Mouse (Mus musculus) limb, embryonic 12.5 days (tissue): Measurements from ENCODE around the gene Elovl5. TPM values are rescaled to one million over a fixed set of nuclear protein-coding genes. Genes with fewer than 3 reads are reported as not detected.
A peak's percentile ranks its signal among the peaks of the same experiment; 100 is the strongest.

ENCODE experiments used
- ATAC-seq: fragments of 200-750 bp; cut with Nextera tagmentation; 2 replicates; pipeline ENCODE4 v1.8.0; 2017; ENCODE audit warnings: low read depth, moderate TSS enrichment; ENCODE audit not compliant: insufficient number of reproducible peaks, insufficient read depth, low FRiP score, low TSS enrichment
- H3K27ac ChIP-seq: fragments of 300-500 bp; sonication (generic); 2 replicates; pipeline ENCODE4 v1.5.1; 2016; ENCODE audit warnings: mild to moderate bottlenecking, moderate library complexity
- H3K27me3 ChIP-seq: fragments of 300-500 bp; sonication (generic); 2 replicates; pipeline ENCODE4 v1.6.1; 2016; ENCODE audit warnings: mild to moderate bottlenecking, moderate library complexity
- H3K36me3 ChIP-seq: fragments of 300-500 bp; sonication (generic); 2 replicates; pipeline ENCODE4 v1.6.1; 2016; ENCODE audit warnings: mild to moderate bottlenecking, moderate library complexity
- H3K4me1 ChIP-seq: fragments of 300-500 bp; sonication (generic); replicated peaks from 2 replicates; pipeline ENCODE4 v1.6.1; 2016
- H3K4me2 ChIP-seq: fragments of 300-500 bp; sonication (generic); 2 replicates; pipeline ENCODE4 v1.6.1; 2016; ENCODE audit warnings: mild to moderate bottlenecking, moderate library complexity
- H3K4me3 ChIP-seq: fragments of 300-500 bp; sonication (generic); replicated peaks from 2 replicates; pipeline ENCODE4 v1.5.1; 2016; ENCODE audit warnings: mild to moderate bottlenecking
- H3K9ac ChIP-seq: fragments of 300-500 bp; sonication (generic); replicated peaks from 2 replicates; pipeline ENCODE4 v1.6.1; 2016; ENCODE audit warnings: mild to moderate bottlenecking, moderate library complexity
- H3K9me3 ChIP-seq: fragments of 300-500 bp; sonication (generic); 2 replicates; pipeline ENCODE4 v1.6.1; 2016; ENCODE audit warnings: mild to moderate bottlenecking, moderate library complexity
- WGBS: fragments of 180-500 bp; shearing (Covaris S2); methylation state at CpG from one replicate; pipeline ENCODE4 v1.1.7; 2016; 5-methylcytosine and 5-hydroxymethylcytosine counted together
- polyA plus RNA-seq: library from polyadenylated mRNA; unstranded; fragments of >200 nt; fragmentation: Nextera tagmentation; extraction: Ambion mirVana; gene quantifications from 2 replicates; pipeline ENCODE4 v1.2.1, GENCODE M21; 2016

Elovl5 gene
- 71.9 and 75.5 TPM in 2 replicates for polyA plus RNA-seq

DNA sequence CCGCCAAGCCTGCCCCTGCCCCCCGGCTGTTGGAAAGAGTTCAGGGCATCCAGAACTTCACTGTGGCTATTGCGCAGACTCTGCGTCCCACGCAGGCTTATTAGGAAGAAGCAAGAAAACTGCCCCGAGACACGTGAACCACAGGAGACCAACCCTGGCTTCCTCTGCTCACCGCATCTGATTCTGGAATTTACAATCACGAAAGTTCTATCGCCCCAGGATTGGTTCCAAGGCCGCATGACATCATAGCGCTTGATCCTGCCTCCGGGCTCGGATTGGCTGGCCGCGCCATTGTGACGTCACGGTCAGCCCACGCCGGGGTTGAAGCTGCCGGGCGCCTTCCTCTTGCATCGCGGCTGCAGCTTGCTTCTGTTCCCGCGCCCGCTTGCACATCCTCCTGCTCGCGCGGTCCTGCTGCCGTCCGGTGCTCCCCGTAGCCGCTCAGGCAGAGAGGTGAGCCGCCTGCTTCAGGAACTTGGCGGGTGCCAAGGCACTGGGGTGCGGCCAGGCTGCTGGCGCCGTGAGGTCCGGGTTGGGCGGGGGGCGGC is at the start of gene Elovl5:
TSS of gene Elovl5 (plus strand) at position 291 of the 548 bp plus-strand sequence.
- Histone ChIP-seq H3K36me3 (no peaks in the 10 kb centered on the region), H3K9ac (peak within 1 kb of the TSS; percentile 90), H3K27me3 (no peaks in the 10 kb centered on the region; the same call in none of the 2 replicates), H3K9me3 (no peaks in the 10 kb centered on the region), H3K4me1 (peaks cover 32% of the 10 kb centered on the region), H3K4me3 (peak within 1 kb of the TSS; percentile 95), H3K4me2 (peak within 1 kb of the TSS; percentile 84), H3K27ac (peak within 1 kb of the TSS; percentile 87)
- under 1% methylated on average over 42 of the region's 42 CpGs for WGBS
- peak; percentile 94 for ATAC-seq

GRCm38 (mm10) chr9:77891501-77891900 is 25.7 kb upstream of the Elovl5 start:
- WGBS, result 68% methylated on average over 4 of the region's 4 CpGs

GRCm38 (mm10) chr9:77898551-77898950 is 18.6 kb upstream of the Elovl5 start:
- Histone ChIP-seq H3K4me1 (no peaks in the 10 kb centered on the region), H3K9ac (no peak overlapping the region), H3K4me2 (no peak overlapping the region), H3K9me3 (no peaks in the 10 kb centered on the region), H3K27ac (no peak overlapping the region), H3K4me3 (no peak overlapping the region), H3K36me3 (no peaks in the 10 kb centered on the region), H3K27me3 (no peaks in the 10 kb centered on the region)
- WGBS, result 60% methylated on average over 7 of the region's 7 CpGs
- ATAC-seq, result no peak

More at GRCm38 (mm10) chr9:77891501-77891900, 25.7 kb upstream of the Elovl5 start:
- Histone ChIP-seq H3K9me3 (no peaks in the 10 kb centered on the region), H3K9ac (no peak overlapping the region), H3K4me3 (no peak overlapping the region), H3K27ac (no peak overlapping the region), H3K27me3 (no peaks in the 10 kb centered on the region), H3K4me1 (no peaks in the 10 kb centered on the region), H3K4me2 (no peak overlapping the region), H3K36me3 (no peaks in the 10 kb centered on the region)
- ATAC-seq, result no peak

- Histone ChIP-seq H3K4me2 (no peak overlapping the region), H3K4me1 (no peaks in the 10 kb centered on the region), H3K27me3 (no peaks in the 10 kb centered on the region), H3K9ac (no peak overlapping the region), H3K36me3 (no peaks in the 10 kb centered on the region), H3K4me3 (no peak overlapping the region), H3K27ac (no peak overlapping the region), H3K9me3 (no peaks in the 10 kb centered on the region)
- 87% methylated on average over 2 of the region's 2 CpGs for WGBS
- no peak for ATAC-seq
Measured at GRCm38 (mm10) chr9:77904133-77904532, 13.0 kb upstream of the Elovl5 start.

GRCm38 (mm10) chr9:77909572-77910269 is 7.4 kb upstream of the Elovl5 start:
- WGBS, result 14% methylated on average over 10 of the region's 10 CpGs
- Histone ChIP-seq H3K36me3 (no peaks in the 10 kb centered on the region), H3K27me3 (no peaks in the 10 kb centered on the region; the same call in 1 of the 2 replicates), H3K9ac (peak overlapping the region; percentile 72), H3K4me2 (peak overlapping the region; percentile 65), H3K9me3 (no peaks in the 10 kb centered on the region), H3K4me3 (peak overlapping the region; percentile 68), H3K27ac (peak overlapping the region; percentile 95), H3K4me1 (peaks cover 18% of the 10 kb centered on the region)
- ATAC-seq, result no peak

GRCm38 (mm10) chr9:77910270-77911240 is 6.6 kb upstream of the Elovl5 start:
- peaks cover 18% of the 10 kb centered on the region for H3K4me1 ChIP-seq
- H3K27ac ChIP-seq, result peak overlapping the region; percentile 95
- no peaks in the 10 kb centered on the region for H3K36me3 ChIP-seq
- H3K9me3 ChIP-seq, result no peaks in the 10 kb centered on the region
- under 1% methylated on average over 67 of the region's 68 CpGs for WGBS
- H3K27me3 ChIP-seq, result no peaks in the 10 kb centered on the region; the same call in 1 of the 2 replicates
- peak overlapping the region; percentile 72 for H3K9ac ChIP-seq
- peak overlapping the region; percentile 68 for H3K4me3 ChIP-seq
- peak; percentile 97 for ATAC-seq
- H3K4me2 ChIP-seq, result peak overlapping the region; percentile 65

GRCm38 (mm10) chr9:77911508-77912229 is 5.5 kb upstream of the Elovl5 start:
- Histone ChIP-seq H3K9ac (peak overlapping the region; percentile 72; the same call in 1 of the 2 replicates), H3K4me2 (peak overlapping the region; percentile 65), H3K9me3 (no peaks in the 10 kb centered on the region), H3K27me3 (no peaks in the 10 kb centered on the region; the same call in 1 of the 2 replicates), H3K4me1 (peaks cover 18% of the 10 kb centered on the region), H3K36me3 (no peaks in the 10 kb centered on the region), H3K27ac (peak overlapping the region; percentile 95; the same call in 1 of the 2 replicates), H3K4me3 (peak overlapping the region; percentile 68)
- ATAC-seq, result no peak
- 56% methylated on average over 7 of the region's 7 CpGs for WGBS

DNA sequence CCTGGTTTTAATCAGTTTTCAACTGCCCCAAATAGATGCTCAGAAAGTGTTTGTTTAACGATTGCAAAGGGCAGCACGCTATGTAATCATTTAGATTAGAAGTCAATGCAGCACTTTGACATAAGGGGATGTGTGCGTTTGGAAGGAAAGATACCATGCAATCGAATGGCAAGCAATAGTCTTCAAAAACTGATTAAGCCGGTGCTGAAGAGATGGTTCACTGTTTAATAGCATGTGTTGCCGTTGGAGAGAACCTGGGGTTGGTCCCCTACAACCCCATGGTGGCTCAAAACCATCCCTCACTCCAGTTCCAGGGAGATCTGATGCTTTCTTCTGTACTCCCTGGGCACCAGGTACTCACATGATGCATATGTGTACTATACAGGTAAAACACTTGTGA is 4.9 kb upstream of the Elovl5 start:
- H3K4me3 ChIP-seq, result no peak overlapping the region
- peaks cover 18% of the 10 kb centered on the region for H3K4me1 ChIP-seq
- no peaks in the 10 kb centered on the region; the same call in 1 of the 2 replicates for H3K27me3 ChIP-seq
- H3K4me2 ChIP-seq, result peak overlapping the region; percentile 65
- no peak overlapping the region for H3K27ac ChIP-seq
- no peak overlapping the region for H3K9ac ChIP-seq
- WGBS, result 81% methylated on average over 6 of the region's 6 CpGs
- no peaks in the 10 kb centered on the region for H3K9me3 ChIP-seq
- ATAC-seq, result no peak
- H3K36me3 ChIP-seq, result no peaks in the 10 kb centered on the region

- Histone ChIP-seq H3K4me2 (no peak overlapping the region), H3K4me1 (peaks cover 33% of the 10 kb centered on the region), H3K27me3 (no peaks in the 10 kb centered on the region; the same call in none of the 2 replicates), H3K9ac (no peak overlapping the region), H3K27ac (no peak overlapping the region), H3K36me3 (no peaks in the 10 kb centered on the region), H3K4me3 (no peak overlapping the region), H3K9me3 (no peaks in the 10 kb centered on the region)
- ATAC-seq, result no peak
- WGBS, result 78% methylated on average over 4 of the region's 4 CpGs
Measured at GRCm38 (mm10) chr9:77914616-77915015, 2.5 kb upstream of the Elovl5 start.

DNA sequence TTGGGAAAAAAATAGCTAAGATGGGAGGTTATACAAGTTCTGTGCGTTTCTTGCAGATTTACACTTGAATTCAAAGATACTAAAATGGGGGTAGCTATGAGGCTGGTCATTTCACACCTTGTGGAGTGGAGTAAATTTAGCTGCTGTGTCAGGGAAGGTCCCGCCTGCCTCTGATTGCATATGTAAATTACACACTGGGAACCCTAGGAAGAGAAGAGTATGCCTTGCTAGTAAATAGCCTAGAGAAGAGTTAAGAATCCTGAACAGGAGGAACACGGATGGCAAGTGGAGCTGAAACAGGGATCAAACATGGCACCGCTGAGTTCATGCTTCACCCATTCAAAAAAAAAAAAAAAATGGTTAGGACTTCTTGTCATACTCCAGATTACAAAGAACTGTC is 1.4 kb upstream of the Elovl5 start:
- no peak overlapping the region for H3K4me2 ChIP-seq
- H3K36me3 ChIP-seq, result no peaks in the 10 kb centered on the region
- H3K27ac ChIP-seq, result no peak overlapping the region
- no peak overlapping the region for H3K4me3 ChIP-seq
- WGBS, result 50% methylated on average over 4 of the region's 4 CpGs
- H3K4me1 ChIP-seq, result peaks cover 32% of the 10 kb centered on the region
- H3K9ac ChIP-seq, result no peak overlapping the region
- no peaks in the 10 kb centered on the region for H3K9me3 ChIP-seq
- no peak for ATAC-seq
- no peaks in the 10 kb centered on the region; the same call in none of the 2 replicates for H3K27me3 ChIP-seq
